Comparison of ENCODE assay signal across 1 mouse cellular context in genomic region chr2:25461407-25461806, GRCm38 (mm10).
TF ChIP-seq lines count a peak whose summit lies in the region.

No protein-coding gene starts in this region.

TF ChIP-seq in CH12.LX, 34 proteins besides CTCF, POLR2A, EP300 and RAD21:
- TF ChIP-seq BHLHE40 (IDR thresholded peaks at IDR 0.05; ENCODE audit: low read depth, low read length): no peak
- no peak for TF ChIP-seq E2F4 (IDR thresholded peaks at IDR 0.05; ENCODE audit: insufficient replicate concordance, low read depth, low read length)
